Mouse (Mus musculus): ENCODE measurements around the gene Fuca1.

DNA sequence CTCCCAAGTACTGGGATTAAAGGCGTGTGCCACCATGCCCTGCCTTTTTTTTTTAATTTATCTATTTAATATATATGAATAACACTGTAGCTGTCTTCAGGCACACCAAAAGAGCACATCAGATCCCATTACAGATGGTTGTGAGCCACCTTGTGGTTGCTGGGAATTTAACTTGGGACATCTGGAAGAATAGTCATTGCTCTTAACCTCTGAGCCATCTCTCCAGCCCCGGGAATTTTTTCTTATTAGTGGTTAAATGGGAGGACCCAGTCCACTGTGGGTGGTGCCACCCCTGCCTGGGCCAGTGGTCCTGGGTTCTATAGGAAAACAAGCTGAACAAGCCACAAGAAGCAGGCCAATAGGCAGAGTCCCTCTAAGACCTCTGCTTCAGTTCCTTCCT lies 42.8 kb upstream of the Fuca1 start:
- TF ChIP-seq POLR2A (IDR thresholded peaks at IDR 0.05; ENCODE audit: borderline replicate concordance, control insufficient read depth, low read depth, low read length) = no peak
- no peak for TF ChIP-seq CTCF (IDR thresholded peaks at IDR 0.05; ENCODE audit: control insufficient read depth, insufficient read depth, low read length)

Measured in bone marrow, adult 2 months (tissue).